Mouse (Mus musculus) bone marrow, adult 2 months (tissue): ENCODE data around the gene Bhmt.

Source experiments
- CTCF ChIP-seq: fragments of 200-500 bp; IDR thresholded peaks from 2 replicates; pipeline ENCODE4 v1.5.1; 2011; ENCODE audit warnings: low read length, control low read depth; ENCODE audit not compliant: control insufficient read depth, insufficient read depth
- POLR2A ChIP-seq: fragments of 200-500 bp; IDR thresholded peaks from 2 replicates; pipeline ENCODE4 v1.6.1; 2011; ENCODE audit warnings: low read depth, mild to moderate bottlenecking, control low read depth, low read length, borderline replicate concordance; ENCODE audit not compliant: control insufficient read depth

GRCm38 (mm10) chr13:93580431-93580830 lies 57.3 kb downstream of the Bhmt start:
- no peak for TF ChIP-seq CTCF
- no peak for TF ChIP-seq POLR2A
